Mouse (Mus musculus): ENCODE measurements around the gene Dop1a.
"Not testable (repeated sequence)": the region's sequence is repeated elsewhere in the genome, so short reads cannot be mapped to it uniquely, and the experiment has no call there.

The Dop1a gene

GRCm38 (mm10) chr9:86575178-86575577 lies 108.2 kb downstream of the Dop1a start:
- no peak for DNase-seq (ENCODE audit: inconsistent ontology term)

GRCm38 (mm10) chr9:86579657-86580056 lies 112.7 kb downstream of the Dop1a start:
- DNase-seq (ENCODE audit: inconsistent ontology term), result no peak

- DNase-seq (ENCODE audit: inconsistent ontology term), result peak; percentile 26
These were observed 116.8 kb downstream of the Dop1a start for GRCm38 (mm10) chr9:86583740-86584139.

GRCm38 (mm10) chr9:86587019-86587795 lies 120.3 kb downstream of the Dop1a start:
- DNase-seq (ENCODE audit: inconsistent ontology term), result no peak

GRCm38 (mm10) chr9:86592676-86593668 lies 126.0 kb downstream of the Dop1a start:
- DNase-seq (ENCODE audit: inconsistent ontology term), result peak; percentile 25

- DNase-seq (ENCODE audit: inconsistent ontology term), result not testable (repeated sequence)
These were observed 127.4 kb downstream of the Dop1a start for GRCm38 (mm10) chr9:86594357-86594767.

- DNase-seq (ENCODE audit: inconsistent ontology term), result not testable (repeated sequence)
These were observed 130.0 kb downstream of the Dop1a start for GRCm38 (mm10) chr9:86596983-86597382.

GRCm38 (mm10) chr9:86599723-86600303 lies 132.9 kb downstream of the Dop1a start:
- DNase-seq (ENCODE audit: inconsistent ontology term), result no peak
